Mouse (Mus musculus): ENCODE data around the gene Dlk1. TPM values are rescaled to one million over a fixed set of nuclear protein-coding genes. Genes with fewer than 3 reads are reported as not detected.
"Not testable (repeated sequence)": the region's sequence is repeated elsewhere in the genome, so short reads cannot be mapped to it uniquely, and the experiment has no call there.

Gene Dlk1
- total and polyA plus RNA-seq, 2 experiments from 2014 or later = 22.1 to 47.5 TPM

DNA sequence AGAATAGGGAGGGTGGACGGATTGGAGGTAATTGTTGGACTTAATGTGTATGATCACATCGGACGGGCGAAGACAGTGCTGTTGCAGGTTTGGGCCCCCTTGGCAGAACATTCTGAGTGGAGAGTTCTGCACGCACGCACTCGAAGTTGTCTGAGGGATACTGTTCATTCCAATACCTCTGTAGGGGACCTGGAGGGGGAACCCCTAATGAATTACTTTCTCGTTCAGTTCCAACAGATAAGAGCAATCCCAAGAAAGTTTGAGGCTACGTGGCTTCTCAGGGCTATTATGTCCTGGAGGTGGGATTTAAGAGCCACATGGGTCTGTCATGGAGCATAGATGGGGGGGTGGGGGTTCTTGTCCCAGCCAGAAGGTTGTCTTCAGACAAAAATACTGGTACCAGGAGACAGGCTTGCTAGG, 21.6 kb downstream of the Dlk1 start:
- 82% methylated on average over 9 of the region's 9 CpGs for WGBS
- no peak overlapping the region for H3K9ac ChIP-seq (replicated peaks; ENCODE audit: low read length, poor library complexity, severe bottlenecking)
- no peaks in the 10 kb centered on the region for H3K4me1 ChIP-seq (ENCODE audit: insufficient read depth, low read length)
- no peaks in the 10 kb centered on the region for H3K36me3 ChIP-seq (ENCODE audit: insufficient read depth, low read length)
- no peaks in the 10 kb centered on the region for H3K9me3 ChIP-seq (ENCODE audit: low read length)
- H3K27me3 ChIP-seq (ENCODE audit: insufficient read depth, low read length) = peaks cover 4% of the 10 kb centered on the region; the same call in 1 of the 2 replicates
- H3K4me2 ChIP-seq (ENCODE audit: low read depth, low read length, poor library complexity, severe bottlenecking) = no peak overlapping the region
- H3K27ac ChIP-seq (ENCODE audit: low read depth, low read length) = no peak overlapping the region
- H3K4me3 ChIP-seq (ENCODE audit: low read depth, low read length) = no peak overlapping the region
- ATAC-seq (ENCODE audit: low FRiP score) = no peak
- no peak for TF ChIP-seq CTCF (IDR thresholded peaks at IDR 0.05)
- no peak for DNase-seq (ENCODE audit: low spot score)

- DNase-seq (ENCODE audit: low spot score) = no peak
- Histone ChIP-seq H3K9me3 (ENCODE audit: low read length) (no peaks in the 10 kb centered on the region), H3K36me3 (ENCODE audit: insufficient read depth, low read length) (no peaks in the 10 kb centered on the region), H3K4me3 (ENCODE audit: low read depth, low read length) (no peak overlapping the region), H3K9ac (replicated peaks; ENCODE audit: low read length, poor library complexity, severe bottlenecking) (no peak overlapping the region), H3K27ac (ENCODE audit: low read depth, low read length) (no peak overlapping the region), H3K27me3 (ENCODE audit: insufficient read depth, low read length) (peaks cover 4% of the 10 kb centered on the region; the same call in 1 of the 2 replicates), H3K4me1 (ENCODE audit: insufficient read depth, low read length) (no peaks in the 10 kb centered on the region), H3K4me2 (ENCODE audit: low read depth, low read length, poor library complexity, severe bottlenecking) (no peak overlapping the region)
- WGBS = 92% methylated on average over 4 of the region's 4 CpGs
- no peak for ATAC-seq (ENCODE audit: low FRiP score)
- TF ChIP-seq CTCF (IDR thresholded peaks at IDR 0.05) = no peak
Observed at GRCm38 (mm10) chr12:109475501-109475900, 22.9 kb downstream of the Dlk1 start.

DNA sequence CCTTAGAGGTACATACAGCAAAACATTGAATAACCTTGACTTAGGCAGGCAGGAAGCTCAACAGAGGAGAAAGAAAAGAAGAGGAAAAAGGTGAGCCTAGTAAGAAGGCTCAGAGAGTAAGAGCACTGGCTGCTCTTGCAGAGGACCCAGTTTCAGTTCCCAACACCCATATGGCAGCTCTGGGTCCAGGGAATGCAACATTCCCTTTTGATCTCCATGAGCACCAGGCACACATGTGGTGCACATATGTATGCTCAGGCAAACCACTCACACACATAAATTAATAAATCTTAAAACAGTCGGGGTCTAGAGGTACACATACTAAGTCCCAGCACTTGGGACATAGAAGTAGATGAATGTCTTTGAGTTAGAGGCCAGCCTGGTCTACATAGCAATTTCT, 33.9 kb downstream of the Dlk1 start:
- DNase-seq (ENCODE audit: low spot score); H3K4me2 ChIP-seq (ENCODE audit: low read depth, low read length, poor library complexity, severe bottlenecking); H3K4me1 ChIP-seq (ENCODE audit: insufficient read depth, low read length); H3K27me3 ChIP-seq (ENCODE audit: insufficient read depth, low read length); ATAC-seq (ENCODE audit: low FRiP score); H3K9me3 ChIP-seq (ENCODE audit: low read length); H3K9ac ChIP-seq (replicated peaks; ENCODE audit: low read length, poor library complexity, severe bottlenecking); H3K27ac ChIP-seq (ENCODE audit: low read depth, low read length); H3K36me3 ChIP-seq (ENCODE audit: insufficient read depth, low read length); H3K4me3 ChIP-seq (ENCODE audit: low read depth, low read length): not testable (repeated sequence)
- 69% methylated on average over 1 of the region's 1 CpGs for WGBS

DNA sequence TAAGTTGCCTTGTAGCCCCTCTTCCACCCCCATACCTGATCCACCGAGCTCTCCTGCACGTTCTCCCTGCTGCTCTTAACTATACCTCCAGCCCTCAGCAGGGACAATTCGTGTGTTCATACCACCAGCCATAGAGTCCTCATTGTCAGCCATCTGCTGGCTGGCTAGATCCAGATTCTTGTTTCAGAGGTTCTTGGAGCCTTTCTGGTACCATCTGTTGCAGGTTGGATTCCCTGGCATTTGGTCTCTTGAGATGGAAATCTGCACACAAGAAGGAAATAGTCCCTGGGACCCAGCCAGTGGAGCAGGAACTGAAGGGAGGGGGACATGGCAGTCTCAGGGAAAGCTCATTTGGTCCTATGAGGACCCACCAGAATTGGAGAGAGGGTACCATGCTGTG, 39.1 kb downstream of the Dlk1 start:
- TF ChIP-seq CTCF (IDR thresholded peaks at IDR 0.05) = no peak
- DNase-seq (ENCODE audit: low spot score) = peak; percentile 44
- H3K27me3 ChIP-seq (ENCODE audit: insufficient read depth, low read length) = no peaks in the 10 kb centered on the region
- no peak for ATAC-seq (ENCODE audit: low FRiP score)
- H3K9me3 ChIP-seq (ENCODE audit: low read length) = no peaks in the 10 kb centered on the region
- H3K9ac ChIP-seq (replicated peaks; ENCODE audit: low read length, poor library complexity, severe bottlenecking) = no peak overlapping the region
- no peaks in the 10 kb centered on the region for H3K36me3 ChIP-seq (ENCODE audit: insufficient read depth, low read length)
- 82% methylated on average over 3 of the region's 3 CpGs for WGBS
- no peak overlapping the region for H3K4me3 ChIP-seq (ENCODE audit: low read depth, low read length)
- no peak overlapping the region for H3K27ac ChIP-seq (ENCODE audit: low read depth, low read length)
- no peak overlapping the region for H3K4me2 ChIP-seq (ENCODE audit: low read depth, low read length, poor library complexity, severe bottlenecking)
- no peaks in the 10 kb centered on the region for H3K4me1 ChIP-seq (ENCODE audit: insufficient read depth, low read length)

DNA sequence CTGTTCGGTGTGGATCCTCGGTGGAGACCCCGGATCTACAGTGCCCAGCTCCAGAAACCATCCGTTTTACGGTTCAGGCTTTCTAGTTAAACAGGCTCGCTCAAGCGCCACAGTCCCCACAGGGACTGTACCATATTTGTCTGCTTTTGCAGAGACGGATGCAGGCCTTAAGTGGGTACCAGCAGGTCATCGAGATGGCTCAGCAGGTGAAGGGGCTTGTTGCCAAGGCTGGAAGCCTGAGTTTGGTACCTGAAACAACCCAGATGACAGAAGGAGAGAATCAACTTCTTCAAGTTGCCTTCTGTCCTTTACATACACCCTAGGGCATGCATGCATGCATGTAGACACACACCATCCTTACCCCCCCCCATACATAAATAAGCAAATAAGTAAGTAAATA, 40.8 kb downstream of the Dlk1 start:
- DNase-seq (ENCODE audit: low spot score) = no peak
- 93% methylated on average over 9 of the region's 9 CpGs for WGBS

DNA sequence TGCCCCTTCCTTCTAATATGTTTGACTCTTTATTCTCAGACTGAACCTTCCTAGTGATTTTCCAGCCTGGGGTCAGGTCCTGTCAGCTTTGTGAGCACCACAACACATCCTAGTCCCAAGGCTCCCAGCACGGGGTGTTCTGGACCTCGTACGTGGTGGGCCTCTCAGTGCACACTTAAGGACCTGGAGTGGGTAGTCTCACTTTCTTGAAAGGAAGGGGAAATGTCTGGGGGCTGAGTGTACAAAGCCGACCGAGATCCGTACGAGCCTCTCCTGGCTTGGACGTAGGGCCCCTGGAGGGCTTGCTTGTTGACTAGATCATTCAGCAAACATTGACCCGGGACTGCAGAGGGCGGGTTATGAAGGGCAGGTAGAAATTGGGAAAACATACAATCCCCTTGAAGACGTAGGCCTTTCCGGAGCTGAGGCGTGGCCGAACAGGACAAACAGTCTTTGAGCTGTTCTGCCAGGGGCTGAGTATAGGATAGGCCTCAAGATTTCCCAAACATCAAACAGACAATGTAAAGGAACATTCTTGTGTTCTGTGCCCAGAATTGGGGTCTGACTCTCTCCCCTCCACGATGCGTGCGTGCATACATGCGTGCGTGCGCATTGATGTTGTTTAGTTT, 42.5 kb downstream of the Dlk1 start:
- Histone ChIP-seq H3K27ac (ENCODE audit: low read depth, low read length) (no peak overlapping the region), H3K36me3 (ENCODE audit: insufficient read depth, low read length) (no peaks in the 10 kb centered on the region), H3K9ac (replicated peaks; ENCODE audit: low read length, poor library complexity, severe bottlenecking) (no peak overlapping the region), H3K4me1 (ENCODE audit: insufficient read depth, low read length) (no peaks in the 10 kb centered on the region), H3K4me2 (ENCODE audit: low read depth, low read length, poor library complexity, severe bottlenecking) (no peak overlapping the region), H3K27me3 (ENCODE audit: insufficient read depth, low read length) (no peaks in the 10 kb centered on the region), H3K9me3 (ENCODE audit: low read length) (no peaks in the 10 kb centered on the region), H3K4me3 (ENCODE audit: low read depth, low read length) (no peak overlapping the region)
- no peak for ATAC-seq (ENCODE audit: low FRiP score)
- 84% methylated on average over 20 of the region's 20 CpGs for WGBS
- no peak for DNase-seq (ENCODE audit: low spot score)
- TF ChIP-seq CTCF (IDR thresholded peaks at IDR 0.05) = no peak

More for the DNA sequence above, 40.8 kb downstream of the Dlk1 start:
- Histone ChIP-seq H3K4me1 (ENCODE audit: insufficient read depth, low read length) (no peaks in the 10 kb centered on the region), H3K4me2 (ENCODE audit: low read depth, low read length, poor library complexity, severe bottlenecking) (no peak overlapping the region), H3K27me3 (ENCODE audit: insufficient read depth, low read length) (no peaks in the 10 kb centered on the region), H3K27ac (ENCODE audit: low read depth, low read length) (no peak overlapping the region), H3K36me3 (ENCODE audit: insufficient read depth, low read length) (no peaks in the 10 kb centered on the region), H3K4me3 (ENCODE audit: low read depth, low read length) (no peak overlapping the region), H3K9ac (replicated peaks; ENCODE audit: low read length, poor library complexity, severe bottlenecking) (no peak overlapping the region), H3K9me3 (ENCODE audit: low read length) (no peaks in the 10 kb centered on the region)
- no peak for TF ChIP-seq CTCF (IDR thresholded peaks at IDR 0.05)
- ATAC-seq (ENCODE audit: low FRiP score) = no peak

Data from midbrain, postnatal 0 days (tissue).